Mouse (Mus musculus) thymus, adult 2 months (tissue): ENCODE results near the gene Cd7. TPM values are rescaled to one million over a fixed set of nuclear protein-coding genes. Genes with fewer than 3 reads are reported as not detected.
A peak's percentile ranks its signal among the peaks of the same experiment; 100 is the strongest.

ENCODE experiments used
- DNase-seq: peaks from one replicate; pipeline ENCODE4 v3.0.0; 2021
- H3K27ac ChIP-seq: fragments of 200-500 bp; 2 replicates; pipeline ENCODE4 v1.5.1; 2012; ENCODE audit warnings: low read length, control low read depth; ENCODE audit not compliant: control insufficient read depth, insufficient read depth
- H3K27me3 ChIP-seq: fragments of 200-500 bp; 2 replicates; pipeline ENCODE4 v1.6.1; 2012; ENCODE audit warnings: mild to moderate bottlenecking, low read length, moderate library complexity, mixed read lengths; ENCODE audit not compliant: control insufficient read depth, insufficient read depth
- H3K36me3 ChIP-seq: fragments of 200-500 bp; 2 replicates; pipeline ENCODE4 v1.6.1; 2012; ENCODE audit warnings: mild to moderate bottlenecking, low read length, moderate library complexity; ENCODE audit not compliant: control insufficient read depth, insufficient read depth
- H3K4me1 ChIP-seq: fragments of 200-500 bp; replicated peaks from 2 replicates; pipeline ENCODE4 v1.6.1; 2012; ENCODE audit warnings: low read length; ENCODE audit not compliant: control insufficient read depth, insufficient read depth
- H3K4me3 ChIP-seq: fragments of 200-500 bp; 2 replicates; pipeline ENCODE4 v1.5.1; 2012; ENCODE audit warnings: mild to moderate bottlenecking, low read length, control low read depth, moderate library complexity; ENCODE audit not compliant: control insufficient read depth, insufficient read depth
- CTCF ChIP-seq: fragments of 200-500 bp; IDR thresholded peaks from 2 replicates; pipeline ENCODE4 v1.5.1; 2012; ENCODE audit warnings: mild to moderate bottlenecking, control low read depth, low read length, moderate library complexity, borderline replicate concordance; ENCODE audit not compliant: control insufficient read depth, poor library complexity, insufficient read depth; ENCODE audit errors: extremely low read depth
- POLR2A ChIP-seq: fragments of 200-500 bp; IDR thresholded peaks from 2 replicates; pipeline ENCODE4 v1.6.1; 2012; ENCODE audit warnings: mild to moderate bottlenecking, low read length, control low read depth, moderate library complexity; ENCODE audit not compliant: control insufficient read depth, poor library complexity, insufficient read depth; ENCODE audit errors: extremely low read depth
- WGBS: fragments of 180-500 bp; shearing (Covaris S2); methylation state at CpG from one replicate; pipeline ENCODE4 v1.1.7; 2018; 5-methylcytosine and 5-hydroxymethylcytosine counted together
- polyA plus RNA-seq: library from polyadenylated mRNA; depleted of rRNA; stranded (reverse); fragments of >200 nt; gene quantifications from 2 replicates; pipeline ENCODE4 v1.2.3, GENCODE M21; 2012

The Cd7 gene
- polyA plus RNA-seq, 1 experiment = 55.2 TPM

- no peaks in the 10 kb centered on the region for H3K27me3 ChIP-seq
- TF ChIP-seq CTCF (no peak), POLR2A (no peak)
- H3K36me3 ChIP-seq = no peaks in the 10 kb centered on the region
- 95% methylated on average over 4 of the region's 4 CpGs for WGBS
- no peak overlapping the region for H3K4me3 ChIP-seq
- no peaks in the 10 kb centered on the region for H3K4me1 ChIP-seq
- no peak overlapping the region for H3K27ac ChIP-seq
- no peak for DNase-seq
Measured at GRCm38 (mm10) chr11:121059471-121059870, 20.3 kb upstream of the Cd7 start.

- WGBS = 93% methylated on average over 4 of the region's 4 CpGs
- no peaks in the 10 kb centered on the region for H3K36me3 ChIP-seq
- no peak for TF ChIP-seq CTCF
- no peaks in the 10 kb centered on the region for H3K4me1 ChIP-seq
- no peaks in the 10 kb centered on the region for H3K27me3 ChIP-seq
- H3K27ac ChIP-seq = no peak overlapping the region
- DNase-seq = no peak
- H3K4me3 ChIP-seq = no peak overlapping the region
Measured at GRCm38 (mm10) chr11:121058956-121059355, 19.7 kb upstream of the Cd7 start.

DNA sequence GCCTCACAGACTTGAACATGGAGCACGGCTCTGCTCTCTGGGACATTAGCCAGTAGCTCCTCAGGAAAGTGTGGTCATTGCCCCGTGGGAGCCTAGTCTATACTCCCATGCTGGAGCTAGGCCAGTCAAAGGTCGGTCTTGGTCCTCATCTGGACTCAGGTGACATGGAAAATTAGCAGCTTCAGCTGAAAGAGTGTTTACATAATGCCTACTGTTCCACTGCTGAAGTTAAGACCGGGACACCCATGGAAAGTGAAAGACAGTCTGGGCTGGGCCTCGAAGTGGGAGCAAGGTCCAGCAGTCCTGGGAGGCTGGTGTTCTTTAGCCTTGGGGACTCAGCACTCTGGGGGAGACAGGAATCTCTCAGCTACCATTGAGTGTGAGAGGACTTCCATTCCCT is 18.9 kb upstream of the Cd7 start:
- no peaks in the 10 kb centered on the region for H3K27me3 ChIP-seq
- no peak for DNase-seq
- H3K36me3 ChIP-seq = no peaks in the 10 kb centered on the region
- TF ChIP-seq POLR2A (no peak), CTCF (no peak)
- no peak overlapping the region for H3K4me3 ChIP-seq
- H3K27ac ChIP-seq = no peak overlapping the region
- 83% methylated on average over 5 of the region's 5 CpGs for WGBS
- H3K4me1 ChIP-seq = no peaks in the 10 kb centered on the region

GRCm38 (mm10) chr11:121056536-121057236 is 17.5 kb upstream of the Cd7 start:
- 79% methylated on average over 7 of the region's 7 CpGs for WGBS
- Histone ChIP-seq H3K4me1 (no peaks in the 10 kb centered on the region), H3K27ac (no peak overlapping the region), H3K4me3 (no peak overlapping the region), H3K36me3 (no peaks in the 10 kb centered on the region), H3K27me3 (no peaks in the 10 kb centered on the region)
- TF ChIP-seq CTCF (no peak), POLR2A (no peak)
- DNase-seq = no peak

GRCm38 (mm10) chr11:121053536-121053935 is 14.3 kb upstream of the Cd7 start:
- no peak for TF ChIP-seq POLR2A
- TF ChIP-seq CTCF = peak; percentile 75; the same call in 1 of the 2 replicates
- Histone ChIP-seq H3K27me3 (no peaks in the 10 kb centered on the region), H3K27ac (no peak overlapping the region), H3K36me3 (no peaks in the 10 kb centered on the region), H3K4me3 (no peak overlapping the region), H3K4me1 (no peaks in the 10 kb centered on the region)
- WGBS = 27% methylated on average over 8 of the region's 8 CpGs
- DNase-seq = peak; percentile 80

DNA sequence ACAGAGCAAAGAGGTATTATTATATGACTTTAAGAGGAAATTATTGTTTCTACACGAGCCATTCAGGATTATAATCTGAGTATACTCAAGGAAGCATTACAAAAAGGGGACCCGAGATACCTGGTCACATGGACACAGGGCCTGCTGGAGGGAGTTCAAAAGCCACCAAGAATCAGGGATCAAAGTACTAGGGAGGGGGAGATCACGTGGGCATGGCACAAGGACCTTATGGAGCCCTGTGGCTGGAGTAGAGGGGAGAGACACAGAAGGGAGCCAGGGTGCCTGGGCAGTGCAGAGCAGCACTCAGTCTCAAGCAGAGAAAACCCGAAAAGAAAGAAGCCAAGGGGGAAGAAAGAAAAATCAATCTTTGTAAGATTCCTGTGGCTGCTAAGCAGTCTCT is 13.2 kb upstream of the Cd7 start:
- no peak for TF ChIP-seq CTCF
- no peak for TF ChIP-seq POLR2A
- Histone ChIP-seq H3K4me3 (no peak overlapping the region), H3K27ac (no peak overlapping the region), H3K36me3 (no peaks in the 10 kb centered on the region), H3K4me1 (no peaks in the 10 kb centered on the region), H3K27me3 (no peaks in the 10 kb centered on the region)
- 87% methylated on average over 4 of the region's 4 CpGs for whole genome bisulfite sequencing
- no peak for DNase-seq

DNA sequence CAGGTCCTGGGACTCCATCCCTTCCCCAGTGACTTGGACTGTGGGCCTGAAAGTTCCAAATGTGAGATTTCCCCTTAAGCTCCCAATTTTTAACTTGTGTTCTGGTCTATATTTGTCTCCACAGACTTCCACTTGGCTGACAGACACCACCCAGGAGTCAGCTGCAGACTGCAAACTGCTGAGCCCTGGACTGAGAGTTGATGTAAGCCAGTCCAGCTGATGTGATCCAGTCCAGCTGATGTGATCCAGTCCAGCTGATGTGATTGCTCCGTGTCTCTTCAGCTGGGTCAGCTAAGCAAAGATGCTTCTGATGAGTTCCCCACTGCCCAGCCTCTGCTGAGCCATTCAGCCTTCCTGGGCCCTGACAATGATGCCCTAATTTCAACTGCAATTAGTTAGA is 12.6 kb upstream of the Cd7 start:
- no peak for DNase-seq
- TF ChIP-seq CTCF = no peak
- TF ChIP-seq POLR2A = no peak
- no peaks in the 10 kb centered on the region for H3K4me1 ChIP-seq
- WGBS = 89% methylated on average over 1 of the region's 1 CpGs
- H3K27ac ChIP-seq = no peak overlapping the region
- no peaks in the 10 kb centered on the region for H3K27me3 ChIP-seq
- no peak overlapping the region for H3K4me3 ChIP-seq
- H3K36me3 ChIP-seq = no peaks in the 10 kb centered on the region
